Mouse (Mus musculus) lung, embryonic 15.5 days (tissue): ENCODE results near the gene Sorbs1. TPM values are rescaled to one million over a fixed set of nuclear protein-coding genes. Genes with fewer than 3 reads are reported as not detected.

Experiments
- ATAC-seq: fragments of 200-750 bp; cut with Nextera tagmentation; 2 replicates; pipeline ENCODE4 v1.8.0; 2017; ENCODE audit warnings: moderate number of reproducible peaks, borderline replicate concordance; ENCODE audit not compliant: low FRiP score, low TSS enrichment; ENCODE audit errors: extremely low read depth
- H3K27ac ChIP-seq: fragments of 300-500 bp; sonication (generic); 2 replicates; pipeline ENCODE4 v1.5.1; 2015; ENCODE audit warnings: moderate library complexity, mild to moderate bottlenecking, inconsistent platforms
- H3K27me3 ChIP-seq: fragments of 300-500 bp; sonication (generic); 2 replicates; pipeline ENCODE4 v1.6.1; 2015; ENCODE audit warnings: inconsistent platforms
- H3K36me3 ChIP-seq: fragments of 300-500 bp; sonication (generic); 2 replicates; pipeline ENCODE4 v1.6.1; 2015; ENCODE audit warnings: inconsistent platforms
- H3K4me1 ChIP-seq: fragments of 300-500 bp; sonication (generic); 2 replicates; pipeline ENCODE4 v1.6.1; 2015; ENCODE audit warnings: inconsistent platforms
- H3K4me2 ChIP-seq: fragments of 300-500 bp; sonication (generic); 2 replicates; pipeline ENCODE4 v1.6.1; 2015; ENCODE audit warnings: inconsistent platforms, mild to moderate bottlenecking, moderate library complexity
- H3K4me3 ChIP-seq: fragments of 300-500 bp; sonication (generic); 2 replicates; pipeline ENCODE4 v1.5.1; 2015; ENCODE audit warnings: mild to moderate bottlenecking, inconsistent platforms
- H3K9ac ChIP-seq: fragments of 300-500 bp; sonication (generic); 2 replicates; pipeline ENCODE4 v1.6.1; 2015; ENCODE audit warnings: inconsistent platforms
- H3K9me3 ChIP-seq: fragments of 300-500 bp; sonication (generic); 2 replicates; pipeline ENCODE4 v1.6.1; 2016; ENCODE audit warnings: inconsistent platforms
- WGBS: fragments of 180-500 bp; shearing (Covaris S2); methylation state at CpG from one replicate; pipeline ENCODE4 v1.1.7; 2015; 5-methylcytosine and 5-hydroxymethylcytosine counted together
- polyA plus RNA-seq: library from polyadenylated mRNA; unstranded; fragments of >200 nt; fragmentation: Nextera tagmentation; extraction: Ambion mirVana; gene quantifications from 2 replicates; pipeline ENCODE4 v1.2.1, GENCODE M21; 2015

Sorbs1 gene
- polyA plus RNA-seq, 1 experiment from 2014 or later, result 45.6 TPM

GRCm38 (mm10) chr19:40452201-40452600 lies 61.4 kb downstream of the Sorbs1 start:
- 91% methylated on average over 2 of the region's 2 CpGs for WGBS
- Histone ChIP-seq H3K4me3 (no peak overlapping the region), H3K4me2 (no peak overlapping the region), H3K36me3 (no peaks in the 10 kb centered on the region; the same call in 1 of the 2 replicates), H3K9me3 (no peaks in the 10 kb centered on the region), H3K27ac (no peak overlapping the region), H3K9ac (no peak overlapping the region), H3K4me1 (no peaks in the 10 kb centered on the region), H3K27me3 (no peaks in the 10 kb centered on the region)
- no peak for ATAC-seq

GRCm38 (mm10) chr19:40451307-40451706 lies 62.3 kb downstream of the Sorbs1 start:
- Histone ChIP-seq H3K36me3 (no peaks in the 10 kb centered on the region; the same call in 1 of the 2 replicates), H3K4me2 (no peak overlapping the region), H3K27me3 (no peaks in the 10 kb centered on the region), H3K4me3 (no peak overlapping the region), H3K9me3 (no peaks in the 10 kb centered on the region), H3K9ac (no peak overlapping the region), H3K27ac (no peak overlapping the region), H3K4me1 (no peaks in the 10 kb centered on the region)
- ATAC-seq, result no peak
- WGBS, result 87% methylated on average over 6 of the region's 6 CpGs

- H3K4me3 ChIP-seq, result no peak overlapping the region
- H3K9ac ChIP-seq, result no peak overlapping the region
- 90% methylated on average over 9 of the region's 9 CpGs for WGBS
- no peaks in the 10 kb centered on the region for H3K4me1 ChIP-seq
- H3K27ac ChIP-seq, result no peak overlapping the region
- no peaks in the 10 kb centered on the region for H3K27me3 ChIP-seq
- ATAC-seq, result no peak
- no peak overlapping the region for H3K4me2 ChIP-seq
- no peaks in the 10 kb centered on the region for H3K9me3 ChIP-seq
- no peaks in the 10 kb centered on the region; the same call in 1 of the 2 replicates for H3K36me3 ChIP-seq
These were observed 67.1 kb downstream of the Sorbs1 start for GRCm38 (mm10) chr19:40446525-40446924.

- Histone ChIP-seq H3K36me3 (no peaks in the 10 kb centered on the region), H3K27me3 (no peaks in the 10 kb centered on the region), H3K27ac (no peak overlapping the region), H3K4me1 (peaks cover 17% of the 10 kb centered on the region), H3K4me2 (no peak overlapping the region), H3K4me3 (no peak overlapping the region), H3K9me3 (no peaks in the 10 kb centered on the region), H3K9ac (no peak overlapping the region)
- 64% methylated on average over 3 of the region's 3 CpGs for WGBS
- ATAC-seq, result no peak
These were observed 71.2 kb downstream of the Sorbs1 start for GRCm38 (mm10) chr19:40442377-40442776.

- H3K27me3 ChIP-seq, result no peaks in the 10 kb centered on the region
- no peak overlapping the region for H3K9ac ChIP-seq
- ATAC-seq, result peak; percentile 39; the same call in 1 of the 2 replicates
- peaks cover 29% of the 10 kb centered on the region for H3K4me1 ChIP-seq
- H3K9me3 ChIP-seq, result no peaks in the 10 kb centered on the region
- H3K27ac ChIP-seq, result no peak overlapping the region
- H3K4me2 ChIP-seq, result no peak overlapping the region
- 27% methylated on average over 4 of the region's 4 CpGs for WGBS
- no peak overlapping the region for H3K4me3 ChIP-seq
- H3K36me3 ChIP-seq, result no peaks in the 10 kb centered on the region
These were observed 72.6 kb downstream of the Sorbs1 start for GRCm38 (mm10) chr19:40440951-40441350.

DNA sequence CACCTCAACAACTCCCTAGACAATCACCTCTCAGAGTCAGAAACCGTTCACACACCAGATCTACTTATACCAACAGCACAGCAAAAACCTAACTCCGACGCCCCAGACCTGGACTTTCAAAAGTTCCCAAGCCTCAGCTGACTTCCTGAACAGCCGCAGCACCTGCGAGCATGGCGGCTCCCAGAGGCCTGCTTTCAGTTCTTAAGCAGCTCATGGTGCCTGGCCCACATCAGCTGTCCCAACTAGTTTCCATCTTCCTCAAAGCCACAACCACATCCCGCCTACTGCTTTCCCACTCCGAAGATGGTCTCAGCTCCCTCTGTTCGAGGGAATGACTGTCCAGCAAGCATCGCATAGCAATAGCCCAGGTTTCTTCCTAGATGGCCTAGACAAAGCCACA lies 74.7 kb downstream of the Sorbs1 start:
- Histone ChIP-seq H3K27me3 (no peaks in the 10 kb centered on the region), H3K4me1 (peaks cover 29% of the 10 kb centered on the region), H3K4me3 (no peak overlapping the region), H3K9me3 (no peaks in the 10 kb centered on the region), H3K36me3 (no peaks in the 10 kb centered on the region), H3K4me2 (no peak overlapping the region), H3K27ac (no peak overlapping the region), H3K9ac (no peak overlapping the region)
- WGBS, result 91% methylated on average over 10 of the region's 10 CpGs
- ATAC-seq, result no peak

DNA sequence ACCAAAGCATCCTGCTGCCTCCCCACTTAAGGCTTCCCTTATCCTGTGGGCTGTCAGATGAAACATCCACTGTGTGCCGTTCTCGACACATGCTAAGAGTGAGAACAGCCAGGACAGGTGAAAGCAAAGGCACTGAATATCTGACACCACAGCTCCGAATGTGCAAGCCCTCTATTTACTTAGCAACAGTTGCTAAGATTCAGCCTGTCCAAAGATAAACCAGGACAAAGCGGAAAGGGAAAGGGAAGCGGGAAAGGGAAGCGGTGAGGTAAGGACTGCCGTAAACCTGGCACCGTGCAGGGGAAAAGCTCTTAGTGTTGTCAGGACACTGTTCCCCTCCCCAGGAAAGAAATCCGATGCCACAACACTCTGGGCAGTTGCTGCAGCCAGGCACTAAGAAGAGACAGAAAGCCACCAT lies 75.9 kb downstream of the Sorbs1 start:
- Histone ChIP-seq H3K4me3 (no peak overlapping the region), H3K36me3 (no peaks in the 10 kb centered on the region), H3K9me3 (no peaks in the 10 kb centered on the region), H3K9ac (no peak overlapping the region), H3K4me2 (peak overlapping the region; percentile 8; the same call in 1 of the 2 replicates), H3K27me3 (no peaks in the 10 kb centered on the region), H3K27ac (peak overlapping the region; percentile 82), H3K4me1 (peaks cover 30% of the 10 kb centered on the region)
- peak; percentile 21; the same call in 1 of the 2 replicates for ATAC-seq
- 31% methylated on average over 9 of the region's 9 CpGs for WGBS

DNA sequence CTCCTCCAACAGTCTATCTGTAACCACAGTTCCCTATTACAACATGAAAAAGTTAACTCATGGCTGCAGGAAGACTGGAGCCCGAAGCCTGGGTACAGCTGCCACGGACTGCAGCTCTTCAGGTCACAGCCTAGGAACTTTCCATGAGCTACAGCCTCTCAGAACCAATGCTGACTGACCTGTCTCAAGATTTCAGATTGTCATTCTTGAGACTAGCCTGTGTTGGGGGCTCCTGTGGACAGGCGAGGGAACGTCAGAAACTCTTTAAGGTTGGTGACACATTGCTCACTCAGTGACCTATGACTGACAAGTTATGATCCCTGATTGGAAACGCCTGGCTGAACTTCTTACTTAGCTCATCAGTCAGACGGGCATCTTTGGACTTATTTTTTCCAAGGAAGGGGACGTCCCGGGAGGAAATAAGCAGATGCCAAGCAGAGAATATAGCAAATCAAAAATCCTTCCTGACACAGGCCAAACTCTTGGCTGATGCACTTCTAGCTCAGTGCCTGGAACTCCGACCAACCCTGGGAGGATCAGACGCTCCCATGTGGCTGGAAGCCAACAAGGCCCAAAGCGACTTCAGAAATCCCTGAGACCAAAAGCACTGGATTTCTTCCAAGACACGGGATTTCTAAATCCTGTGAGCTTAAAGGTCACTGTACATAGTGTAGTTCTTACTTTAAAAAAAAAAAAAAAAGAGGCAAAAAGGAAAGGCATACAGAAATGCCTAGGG lies 76.9 kb downstream of the Sorbs1 start:
- H3K4me1 ChIP-seq, result peaks cover 38% of the 10 kb centered on the region
- WGBS, result 36% methylated on average over 12 of the region's 12 CpGs
- no peak overlapping the region for H3K4me2 ChIP-seq
- H3K9ac ChIP-seq, result no peak overlapping the region
- no peaks in the 10 kb centered on the region for H3K27me3 ChIP-seq
- peak; percentile 80 for ATAC-seq
- H3K36me3 ChIP-seq, result no peaks in the 10 kb centered on the region
- H3K4me3 ChIP-seq, result no peak overlapping the region
- H3K9me3 ChIP-seq, result no peaks in the 10 kb centered on the region
- H3K27ac ChIP-seq, result peak overlapping the region; percentile 82

DNA sequence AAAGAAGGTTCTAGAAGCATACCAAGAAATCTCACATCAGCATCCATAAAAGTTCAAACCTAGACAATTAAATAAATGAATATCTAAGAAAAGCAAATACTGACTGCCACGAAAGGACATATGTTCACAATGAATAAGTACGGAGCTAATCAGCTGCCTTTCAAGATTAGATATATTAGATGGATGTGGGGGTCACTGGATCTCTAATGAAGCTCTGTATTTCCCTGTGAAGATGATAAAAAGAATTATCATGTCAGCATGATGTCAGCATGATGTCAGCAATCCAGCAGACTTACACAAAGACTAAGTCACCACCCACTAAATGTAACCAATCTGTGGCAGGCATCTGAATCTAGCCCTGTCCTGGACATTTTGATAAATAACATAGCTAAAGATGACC lies 77.8 kb downstream of the Sorbs1 start:
- WGBS, result 83% methylated on average over 2 of the region's 2 CpGs
- no peak for ATAC-seq
- Histone ChIP-seq H3K36me3 (no peaks in the 10 kb centered on the region), H3K27ac (no peak overlapping the region), H3K27me3 (no peaks in the 10 kb centered on the region), H3K9ac (no peak overlapping the region), H3K4me3 (no peak overlapping the region), H3K4me2 (no peak overlapping the region), H3K9me3 (no peaks in the 10 kb centered on the region), H3K4me1 (peaks cover 34% of the 10 kb centered on the region)

- Histone ChIP-seq H3K27ac (no peak overlapping the region), H3K4me1 (peaks cover 31% of the 10 kb centered on the region), H3K4me2 (no peak overlapping the region), H3K9ac (no peak overlapping the region), H3K27me3 (no peaks in the 10 kb centered on the region), H3K9me3 (no peaks in the 10 kb centered on the region), H3K36me3 (no peaks in the 10 kb centered on the region), H3K4me3 (no peak overlapping the region)
- ATAC-seq, result no peak
- WGBS, result 78% methylated on average over 7 of the region's 7 CpGs
These were observed 78.5 kb downstream of the Sorbs1 start for GRCm38 (mm10) chr19:40435045-40435444.

- Histone ChIP-seq H3K4me2 (no peak overlapping the region), H3K27ac (no peak overlapping the region), H3K36me3 (no peaks in the 10 kb centered on the region), H3K9me3 (no peaks in the 10 kb centered on the region), H3K4me3 (no peak overlapping the region), H3K4me1 (peaks cover 35% of the 10 kb centered on the region), H3K9ac (no peak overlapping the region), H3K27me3 (no peaks in the 10 kb centered on the region)
- 85% methylated on average over 10 of the region's 10 CpGs for WGBS
- no peak for ATAC-seq
These were observed 79.3 kb downstream of the Sorbs1 start for GRCm38 (mm10) chr19:40434042-40434869.

DNA sequence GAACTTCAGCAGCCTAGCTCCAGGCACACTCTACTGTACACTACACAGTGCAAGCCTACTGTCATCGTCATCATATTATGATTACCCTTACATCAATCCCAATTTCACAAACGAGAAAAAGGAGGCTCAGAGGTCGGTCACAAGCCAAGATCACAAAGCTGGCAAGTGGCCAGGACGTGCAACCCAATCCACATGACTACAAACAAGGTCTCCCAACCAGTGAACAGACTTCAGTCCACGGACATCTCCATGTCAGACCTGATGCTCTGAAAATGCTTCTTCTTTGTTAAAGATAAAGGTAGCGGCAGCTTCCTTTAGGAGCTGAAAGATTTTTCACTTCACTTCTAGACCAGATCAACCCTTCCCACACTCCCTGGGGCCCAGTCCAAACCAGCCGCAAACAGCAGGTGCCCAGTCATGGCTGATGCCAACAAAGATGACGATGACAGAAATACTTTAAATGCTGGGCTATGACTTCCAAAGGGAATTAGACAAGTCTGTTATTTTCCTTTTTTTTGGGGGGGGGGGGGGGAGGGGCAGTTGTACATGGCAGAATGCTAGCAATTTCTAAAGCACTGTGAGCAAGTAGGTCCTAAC lies 80.2 kb downstream of the Sorbs1 start:
- Histone ChIP-seq H3K4me2 (no peak overlapping the region), H3K27ac (no peak overlapping the region), H3K4me3 (no peak overlapping the region), H3K27me3 (no peaks in the 10 kb centered on the region), H3K9ac (no peak overlapping the region), H3K9me3 (no peaks in the 10 kb centered on the region), H3K36me3 (no peaks in the 10 kb centered on the region), H3K4me1 (peaks cover 35% of the 10 kb centered on the region)
- no peak for ATAC-seq
- WGBS, result 67% methylated on average over 8 of the region's 8 CpGs
